In the genomic region with DNA sequence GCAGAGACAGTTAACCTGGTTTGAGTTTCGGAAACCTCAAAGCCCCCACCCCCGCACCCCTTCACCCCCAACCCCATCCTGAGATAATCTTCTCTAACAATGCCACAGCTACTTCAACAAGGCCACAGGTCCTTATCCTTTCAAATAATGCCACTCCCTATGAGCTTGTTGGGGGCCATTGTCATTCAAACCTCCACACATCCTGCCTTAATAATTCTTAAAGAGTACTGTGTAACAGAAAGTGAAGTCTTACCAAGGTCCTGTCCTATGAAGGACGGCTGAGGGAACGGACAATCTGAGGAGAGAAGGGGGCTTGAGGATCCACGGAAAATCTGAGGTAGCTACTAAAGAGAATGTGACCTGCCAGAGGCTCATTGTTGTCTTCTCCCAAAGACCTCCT, we compare ENCODE assay signal across 28 mouse cellular contexts.
"Had no signal": no experiment of that assay in that cellular context is flagged by ENCODE, and none has a peak within 500 bp of the region (broad histone marks: within the 10 kb centered on the region; RNA-seq: fewer than 3 reads in every experiment).

No protein-coding gene starts in this region.

- DNase-seq: gastrocnemius, adult 2 months; gastrocnemius, postnatal 10 days; gastrocnemius, postnatal 25 days; heart, adult 18-20 months; heart, postnatal 14 days; heart, postnatal 4 days; kidney, adult 18-20 months; kidney, adult 8-10 months; kidney, postnatal 10 days; kidney, postnatal 25 days; kidney, postnatal 4 days; layer of hippocampus, adult 9-11 months; liver; liver, embryonic 13.5 days had no signal

- ATAC-seq: hindbrain, embryonic 16.5 days; inflammation-experienced regulatory T-cells, adult 6 months; intestine, embryonic 15.5 days; intestine, postnatal 0 days had no signal

- H3K4me1 ChIP-seq: heart, embryonic 13.5 days; heart, embryonic 15.5 days; hindbrain, embryonic 10.5 days; hindbrain, embryonic 12.5 days; intestine, embryonic 15.5 days; limb, embryonic 10.5 days; limb, embryonic 12.5 days; liver, embryonic 13.5 days had no signal

- H3K36me3 ChIP-seq: heart, embryonic 13.5 days; heart, embryonic 15.5 days; hindbrain, embryonic 10.5 days; hindbrain, embryonic 12.5 days; intestine, embryonic 15.5 days; limb, embryonic 10.5 days; limb, embryonic 12.5 days; liver, embryonic 13.5 days had no signal

- H3K9me3 ChIP-seq: heart, embryonic 13.5 days; heart, embryonic 15.5 days; hindbrain, embryonic 10.5 days; hindbrain, embryonic 12.5 days; intestine, embryonic 15.5 days; limb, embryonic 10.5 days; limb, embryonic 12.5 days; liver, embryonic 13.5 days had no signal

- H3K27me3 ChIP-seq: heart, embryonic 13.5 days; heart, embryonic 15.5 days; hindbrain, embryonic 12.5 days; intestine, embryonic 15.5 days; limb, embryonic 12.5 days; liver, embryonic 13.5 days had no signal

- H3K9ac ChIP-seq: heart, embryonic 13.5 days; heart, embryonic 15.5 days; hindbrain, embryonic 12.5 days; hindbrain, embryonic 14.5 days; intestine, embryonic 15.5 days; limb, embryonic 12.5 days; liver, embryonic 13.5 days had no signal

- H3K27ac ChIP-seq: gastrocnemius, adult 2 months; heart, embryonic 13.5 days; heart, embryonic 15.5 days; hindbrain, embryonic 10.5 days; hindbrain, embryonic 12.5 days; hindbrain, embryonic 14.5 days; intestine, embryonic 15.5 days; limb, embryonic 10.5 days; limb, embryonic 12.5 days; liver, embryonic 13.5 days had no signal

- H3K4me2 ChIP-seq: heart, embryonic 11.5 days; heart, embryonic 13.5 days; heart, embryonic 15.5 days; hindbrain, embryonic 12.5 days; hindbrain, embryonic 14.5 days; intestine, embryonic 15.5 days; limb, embryonic 12.5 days; liver, embryonic 11.5 days; liver, embryonic 13.5 days had no signal

- H3K4me3 ChIP-seq: gastrocnemius, adult 2 months; heart, embryonic 13.5 days; heart, embryonic 15.5 days; hindbrain, embryonic 10.5 days; hindbrain, embryonic 12.5 days; intestine, embryonic 15.5 days; left cerebral cortex, adult 2 months; limb, embryonic 10.5 days; limb, embryonic 12.5 days; liver, embryonic 13.5 days had no signal
